Mouse (Mus musculus) olfactory bulb, adult 2 months (tissue): ENCODE measurements around the gene Ifih1.

Experiments used
- CTCF ChIP-seq: fragments of 200-500 bp; IDR thresholded peaks from 2 replicates; pipeline ENCODE4 v1.5.1; 2012; ENCODE audit warnings: low read depth, mild to moderate bottlenecking, low read length, moderate library complexity; ENCODE audit not compliant: insufficient read depth
- POLR2A ChIP-seq: fragments of 200-500 bp; IDR thresholded peaks from 2 replicates; pipeline ENCODE4 v1.6.1; 2012; ENCODE audit warnings: mild to moderate bottlenecking, low read depth, low read length, moderate library complexity; ENCODE audit not compliant: insufficient read depth

DNA sequence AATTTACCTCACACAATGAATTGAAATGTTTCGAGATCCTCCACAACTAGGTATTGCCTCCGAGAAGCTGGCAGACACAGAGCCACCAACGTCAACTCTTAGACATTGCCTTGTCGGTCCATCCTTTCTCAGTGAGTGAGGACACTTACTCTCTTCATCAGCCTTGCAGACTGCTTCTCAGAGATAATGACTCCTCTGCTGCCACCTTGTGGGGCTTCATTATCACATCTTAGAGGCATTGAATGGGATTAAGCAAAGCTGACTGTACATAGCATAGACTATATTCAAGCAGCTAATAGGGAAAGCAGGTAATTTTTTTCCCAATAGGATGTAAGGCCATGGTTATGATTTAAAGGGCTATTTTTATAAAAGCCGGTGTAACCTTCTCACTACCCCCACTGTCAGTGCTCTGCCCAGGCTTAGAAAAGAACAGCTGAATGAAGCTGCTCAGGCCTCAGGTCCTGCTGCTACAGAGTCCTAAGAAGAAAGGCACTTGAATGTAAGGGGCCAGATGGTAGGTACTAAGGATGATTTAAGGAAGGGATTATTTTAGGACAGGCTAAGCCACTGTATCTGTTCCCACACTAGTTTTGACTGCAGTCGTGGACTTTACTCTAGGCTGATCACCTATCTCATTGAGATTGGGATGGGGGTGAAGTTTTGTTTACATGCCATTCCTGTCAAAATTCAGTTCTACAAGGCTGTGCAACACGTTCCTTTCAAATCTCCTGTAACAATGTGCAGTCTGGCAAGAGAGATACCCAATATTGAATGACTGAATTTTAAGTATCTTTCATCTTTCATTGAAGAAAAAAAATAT is 8.7 kb upstream of the Ifih1 start:
- TF ChIP-seq CTCF, result no peak
- TF ChIP-seq POLR2A, result no peak
